In genomic region chr11:57303602-57304001, GRCm38 (mm10) we compare ENCODE assay signal across 10 mouse cellular contexts.
"Had no signal": no experiment of that assay in that cellular context is flagged by ENCODE, and none has a peak within 500 bp of the region (broad histone marks: within the 10 kb centered on the region; RNA-seq: fewer than 3 reads in every experiment).

No protein-coding gene starts in this region.

- H3K4me1 ChIP-seq: limb, embryonic 15.5 days; liver, embryonic 12.5 days had no signal

- H3K27me3 ChIP-seq: limb, embryonic 15.5 days; liver, embryonic 12.5 days; neural tube, embryonic 12.5 days had no signal

- H3K27ac ChIP-seq: kidney, postnatal 0 days; left cerebral cortex, adult 2 months; limb, embryonic 15.5 days; liver, embryonic 12.5 days; neural tube, embryonic 12.5 days had no signal

- H3K9ac ChIP-seq: limb, embryonic 15.5 days; liver, embryonic 12.5 days; neural tube, embryonic 12.5 days had no signal

- DNase-seq: kidney, adult 8-10 months; lung, adult 18-20 months; midbrain, embryonic 14.5 days; thymus, adult 18-20 months; thymus, postnatal 14 days had no signal

- ATAC-seq: liver, embryonic 12.5 days had no signal

- H3K36me3 ChIP-seq: limb, embryonic 15.5 days; liver, embryonic 12.5 days; neural tube, embryonic 12.5 days had no signal

- H3K4me3 ChIP-seq: left cerebral cortex, adult 2 months; limb, embryonic 15.5 days; liver, embryonic 12.5 days; neural tube, embryonic 12.5 days had no signal

- H3K9me3 ChIP-seq: limb, embryonic 15.5 days; liver, embryonic 12.5 days; neural tube, embryonic 12.5 days had no signal

- H3K4me2 ChIP-seq: limb, embryonic 15.5 days; liver, embryonic 12.5 days; neural tube, embryonic 12.5 days had no signal
